Mouse (Mus musculus): ENCODE results near the gene Tlr13.

DNA sequence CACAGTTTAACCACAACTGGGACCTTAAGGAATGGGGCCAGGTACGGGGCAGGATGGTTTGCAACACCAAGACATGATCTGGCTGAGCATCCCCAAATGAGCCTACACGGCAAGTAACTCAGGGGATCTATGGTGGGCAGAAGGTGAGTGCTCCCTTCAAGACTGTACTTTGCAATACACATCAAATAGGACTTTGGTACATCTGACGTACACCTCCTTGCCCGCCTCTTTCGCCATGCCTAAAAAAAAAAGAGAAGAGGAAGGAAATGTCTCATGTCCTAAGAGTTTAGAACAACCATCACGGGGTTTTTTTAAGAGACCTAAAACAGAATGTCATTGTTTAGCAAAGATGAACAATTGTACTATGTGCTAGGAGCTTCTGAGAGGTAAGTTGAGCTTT lies at the start of gene Tlr13:
- TF ChIP-seq CTCF (IDR thresholded peaks at IDR 0.05) (no peak), EP300 (IDR thresholded peaks at IDR 0.05; ENCODE audit: insufficient read depth, low read depth, low read length) (no peak)

All from heart, adult 2 months (tissue).